Mouse (Mus musculus) ES-Bruce4 (cell line): ENCODE data around the gene Ssr2.

Source experiments
- CTCF ChIP-seq: IDR thresholded peaks from one replicate; pipeline ENCODE4 v1.8.1; 2011; ENCODE audit warnings: low read depth, low read length
- POLR2A ChIP-seq: IDR thresholded peaks from one replicate; pipeline ENCODE4 v1.8.1; 2011; ENCODE audit warnings: low read length; ENCODE audit not compliant: insufficient read depth

GRCm38 (mm10) chr3:88578498-88579424 is 3.1 kb downstream of the Ssr2 start:
- TF ChIP-seq CTCF (no peak), POLR2A (no peak)
